In genomic region chr2:92392318-92393264, GRCm38 (mm10) we compare ENCODE assay signal across 8 mouse cellular contexts. TPM values are rescaled to one million over a fixed set of nuclear protein-coding genes. Genes with fewer than 3 reads are reported as not detected.
DNase-seq lines count a peak whose midpoint lies in the region; ATAC-seq and TF ChIP-seq lines count a peak whose summit lies in the region.

No protein-coding gene starts in this region.

- WGBS in forebrain, embryonic 11.5 days = 2% methylated on average over 26 of the region's 26 CpGs
- WGBS in neural tube, embryonic 13.5 days = 3% methylated on average over 26 of the region's 26 CpGs

- peaks cover 94% of the 10 kb centered on the region for H3K27me3 ChIP-seq in erythroblast, embryonic 14.5 days (ENCODE audit: control insufficient read depth)
- no peaks in the 10 kb centered on the region for H3K27me3 ChIP-seq in ES-Bruce4 (ENCODE audit: control insufficient read depth, insufficient read depth, low read length, poor library complexity, severe bottlenecking)
- H3K27me3 ChIP-seq in forebrain, embryonic 11.5 days (ENCODE audit: control insufficient read depth, insufficient read depth, low read length) = no peaks in the 10 kb centered on the region
- H3K27me3 ChIP-seq in neural tube, embryonic 13.5 days = no peaks in the 10 kb centered on the region

- H3K9ac ChIP-seq in ES-Bruce4 (ENCODE audit: low read depth, poor library complexity, severe bottlenecking) = no peak overlapping the region
- peak overlapping the region; percentile 54 for H3K9ac ChIP-seq in forebrain, embryonic 11.5 days (ENCODE audit: low read length)
- H3K9ac ChIP-seq in neural tube, embryonic 13.5 days = peak overlapping the region; percentile 74

- no peak overlapping the region for H3K27ac ChIP-seq in ES-Bruce4 (ENCODE audit: insufficient read depth, low read length)
- peak overlapping the region; percentile 83 for H3K27ac ChIP-seq in forebrain, embryonic 11.5 days (ENCODE audit: low read depth, low read length)
- peak overlapping the region; percentile 95 for H3K27ac ChIP-seq in neural tube, embryonic 13.5 days (replicated peaks)

- no peak for ATAC-seq in erythroblast, adult 5-6 weeks (replicated peaks; ENCODE audit: low FRiP score, poor library complexity, severe bottlenecking)
- peak; percentile 11; the same call in 1 of the 2 replicates for ATAC-seq in forebrain, embryonic 11.5 days (replicated peaks; ENCODE audit: low FRiP score)
- ATAC-seq in neural tube, embryonic 13.5 days (ENCODE audit: low read depth) = no peak

- H3K4me1 ChIP-seq in erythroblast, embryonic 14.5 days (ENCODE audit: control insufficient read depth) = peaks cover 7% of the 10 kb centered on the region
- H3K4me1 ChIP-seq in ES-Bruce4 (ENCODE audit: control insufficient read depth, insufficient read depth, low read length) = no peaks in the 10 kb centered on the region
- H3K4me1 ChIP-seq in forebrain, embryonic 11.5 days (replicated peaks; ENCODE audit: control insufficient read depth, insufficient read depth, low read length) = peaks cover 30% of the 10 kb centered on the region
- H3K4me1 ChIP-seq in neural tube, embryonic 13.5 days (replicated peaks) = peaks cover 81% of the 10 kb centered on the region

- no peak for TF ChIP-seq POLR2A in ES-Bruce4 (IDR thresholded peaks at IDR 0.05; ENCODE audit: insufficient read depth, low read length)

- no peak for TF ChIP-seq CTCF in ES-Bruce4 (IDR thresholded peaks at IDR 0.05; ENCODE audit: low read depth, low read length)

- H3K36me3 ChIP-seq in erythroblast, embryonic 14.5 days (ENCODE audit: control insufficient read depth) = no peaks in the 10 kb centered on the region
- no peaks in the 10 kb centered on the region for H3K36me3 ChIP-seq in ES-Bruce4 (ENCODE audit: control insufficient read depth, insufficient read depth, low read length, poor library complexity, severe bottlenecking)
- H3K36me3 ChIP-seq in forebrain, embryonic 11.5 days (ENCODE audit: control insufficient read depth, insufficient read depth, low read length) = no peaks in the 10 kb centered on the region
- peaks cover 1% of the 10 kb centered on the region for H3K36me3 ChIP-seq in neural tube, embryonic 13.5 days

- H3K9me3 ChIP-seq in erythroblast, embryonic 14.5 days (ENCODE audit: control insufficient read depth, low read length) = peaks cover 2% of the 10 kb centered on the region; the same call in 1 of the 2 replicates
- H3K9me3 ChIP-seq in ES-Bruce4 (replicated peaks; ENCODE audit: control insufficient read depth, insufficient read depth, low read length, poor library complexity, severe bottlenecking) = no peaks in the 10 kb centered on the region
- H3K9me3 ChIP-seq in forebrain, embryonic 11.5 days (ENCODE audit: control insufficient read depth, low read length) = no peaks in the 10 kb centered on the region
- H3K9me3 ChIP-seq in neural tube, embryonic 13.5 days = no peaks in the 10 kb centered on the region

- no peak for TF ChIP-seq EP300 in ES-Bruce4 (IDR thresholded peaks at IDR 0.05; ENCODE audit: insufficient read depth, low read depth, low read length)

- peak overlapping the region; percentile 56 for H3K4me2 ChIP-seq in forebrain, embryonic 11.5 days (ENCODE audit: low read depth, low read length, severe bottlenecking)
- peak overlapping the region; percentile 78 for H3K4me2 ChIP-seq in neural tube, embryonic 13.5 days

- peak; percentile 85 for DNase-seq in forebrain, embryonic 11.5 days (ENCODE audit: low spot score)
- peak; percentile 56 for DNase-seq in kidney, postnatal 14 days
- DNase-seq in adrenal gland, postnatal 36 days = no peak
- DNase-seq in ovary, postnatal 14 days (ENCODE audit: low spot score) = no peak

- peak overlapping the region; percentile 22 for H3K4me3 ChIP-seq in erythroblast, embryonic 14.5 days (replicated peaks)
- H3K4me3 ChIP-seq in ES-Bruce4 (ENCODE audit: low read depth, low read length) = 0 out of 2 replicates have a peak overlapping the region, but pooled peaks have one; percentile 0
- H3K4me3 ChIP-seq in forebrain, embryonic 11.5 days (ENCODE audit: low read depth, low read length) = peak overlapping the region; percentile 30
- H3K4me3 ChIP-seq in neural tube, embryonic 13.5 days = peak overlapping the region; percentile 41

RNA-seq across cellular contexts. Expression of gene Mapk8ip1, which starts 8.5 kb away (rescaled TPM):
- polyA plus RNA-seq in erythroblast, embryonic 14.5 days (2012) = 0.03 TPM in 1 of 2 replicates, not detected in the other
- total RNA-seq in erythroblast, adult 5-6 weeks (2015; ENCODE audit: low replicate concordance) = not detected in 2 replicates
- not detected in 2 replicates for total RNA-seq in erythroblast, adult 5-6 weeks (2017; ENCODE audit: low replicate concordance)
- 13.6 and 16.0 TPM in 2 replicates for polyA plus RNA-seq in ES-Bruce4 (2011; ENCODE audit: insufficient read depth, insufficient read length, low read depth, missing spikeins)
- polyA plus RNA-seq in forebrain, embryonic 11.5 days (2014; fragmentation: Nextera tagmentation; extraction: Ambion mirVana) = 35.9 and 41.4 TPM in 2 replicates
- 138 and 152 TPM in 2 replicates for polyA plus RNA-seq in neural tube, embryonic 13.5 days (2015; fragmentation: Nextera tagmentation; extraction: Ambion mirVana)
- 10 to 100 TPM; 30.9 to 35.1 TPM for total RNA-seq in adrenal gland, postnatal 36 days (2021)

RNA-seq across cellular contexts. Expression of gene 1700029I15Rik, which starts 10.3 kb away (rescaled TPM):
- polyA plus RNA-seq in erythroblast, embryonic 14.5 days (2012) = 0.23 and 0.41 TPM in 2 replicates
- not detected in 2 replicates for total RNA-seq in erythroblast, adult 5-6 weeks (2015; ENCODE audit: low replicate concordance)
- total RNA-seq in erythroblast, adult 5-6 weeks (2017; ENCODE audit: low replicate concordance) = 0.70 and 4.0 TPM in 2 replicates
- 1.2 TPM in 1 of 2 replicates, not detected in the other for polyA plus RNA-seq in ES-Bruce4 (2011; ENCODE audit: insufficient read depth, insufficient read length, low read depth, missing spikeins)
- 2.3 and 3.6 TPM in 2 replicates for polyA plus RNA-seq in forebrain, embryonic 11.5 days (2014; fragmentation: Nextera tagmentation; extraction: Ambion mirVana)
- polyA plus RNA-seq in neural tube, embryonic 13.5 days (2015; fragmentation: Nextera tagmentation; extraction: Ambion mirVana) = 6.4 TPM in 2 replicates
- total RNA-seq in adrenal gland, postnatal 36 days (2021) = 10 to 100 TPM in 1 of 2 experiments, 1 to 10 TPM in 1; 6.2 to 10.0 TPM

RNA-seq across cellular contexts. Expression of gene Large2, which starts 17.9 kb away (rescaled TPM):
- 0.03 TPM in 1 of 2 replicates, not detected in the other for polyA plus RNA-seq in erythroblast, embryonic 14.5 days (2012)
- total RNA-seq in erythroblast, adult 5-6 weeks (2015; ENCODE audit: low replicate concordance) = 4.2 TPM in 1 of 2 replicates, not detected in the other
- total RNA-seq in erythroblast, adult 5-6 weeks (2017; ENCODE audit: low replicate concordance) = not detected in 2 replicates
- 27.9 and 31.4 TPM in 2 replicates for polyA plus RNA-seq in ES-Bruce4 (2011; ENCODE audit: insufficient read depth, insufficient read length, low read depth, missing spikeins)
- polyA plus RNA-seq in forebrain, embryonic 11.5 days (2014; fragmentation: Nextera tagmentation; extraction: Ambion mirVana) = 16.1 and 16.4 TPM in 2 replicates
- polyA plus RNA-seq in neural tube, embryonic 13.5 days (2015; fragmentation: Nextera tagmentation; extraction: Ambion mirVana) = 0.74 and 1.4 TPM in 2 replicates
- 1 to 10 TPM in 1 of 2 experiments, under 1 TPM in 1; 0.79 to 2.4 TPM for total RNA-seq in adrenal gland, postnatal 36 days (2021)

RNA-seq across cellular contexts. Expression of gene Pex16, which starts 18.1 kb away (rescaled TPM):
- polyA plus RNA-seq in erythroblast, embryonic 14.5 days (2012) = 2.6 and 3.5 TPM in 2 replicates
- total RNA-seq in erythroblast, adult 5-6 weeks (2015; ENCODE audit: low replicate concordance) = 0.38 and 2.3 TPM in 2 replicates
- total RNA-seq in erythroblast, adult 5-6 weeks (2017; ENCODE audit: low replicate concordance) = 3.7 and 6.6 TPM in 2 replicates
- polyA plus RNA-seq in ES-Bruce4 (2011; ENCODE audit: insufficient read depth, insufficient read length, low read depth, missing spikeins) = 7.3 and 7.9 TPM in 2 replicates
- 18.2 and 22.9 TPM in 2 replicates for polyA plus RNA-seq in forebrain, embryonic 11.5 days (2014; fragmentation: Nextera tagmentation; extraction: Ambion mirVana)
- polyA plus RNA-seq in neural tube, embryonic 13.5 days (2015; fragmentation: Nextera tagmentation; extraction: Ambion mirVana) = 31.6 and 35.0 TPM in 2 replicates
- total RNA-seq in adrenal gland, postnatal 36 days (2021) = 100 to 1,000 TPM in 1 of 2 experiments, 10 to 100 TPM in 1; 97.3 to 224 TPM

RNA-seq across cellular contexts. Expression of gene Cry2, which starts 41.3 kb away (rescaled TPM):
- polyA plus RNA-seq in erythroblast, embryonic 14.5 days (2012) = 0.36 and 0.45 TPM in 2 replicates
- 0.19 and 0.63 TPM in 2 replicates for total RNA-seq in erythroblast, adult 5-6 weeks (2015; ENCODE audit: low replicate concordance)
- total RNA-seq in erythroblast, adult 5-6 weeks (2017; ENCODE audit: low replicate concordance) = 1.3 and 1.5 TPM in 2 replicates
- 9.9 and 11.8 TPM in 2 replicates for polyA plus RNA-seq in ES-Bruce4 (2011; ENCODE audit: insufficient read depth, insufficient read length, low read depth, missing spikeins)
- 24.0 and 25.5 TPM in 2 replicates for polyA plus RNA-seq in forebrain, embryonic 11.5 days (2014; fragmentation: Nextera tagmentation; extraction: Ambion mirVana)
- polyA plus RNA-seq in neural tube, embryonic 13.5 days (2015; fragmentation: Nextera tagmentation; extraction: Ambion mirVana) = 35.9 and 37.7 TPM in 2 replicates
- 10 to 100 TPM; 38.4 to 47.8 TPM for total RNA-seq in adrenal gland, postnatal 36 days (2021)

Comparison
In these comparisons a context has a peak if more than half of its experiments do, and no peak if none do; other contexts are left out.
1. DNase-seq: peak in forebrain, embryonic 11.5 days (single experiment) and kidney, postnatal 14 days (single experiment); none in adrenal gland, postnatal 36 days (0 of 2) and ovary, postnatal 14 days (single experiment).
2. RNA of gene Mapk8ip1, which starts 8.5 kb away (polyA plus RNA-seq): 138 to 152 TPM in neural tube, embryonic 13.5 days, 35.9 to 41.4 TPM in forebrain, embryonic 11.5 days and 13.6 to 16.0 TPM in ES-Bruce4; 0.03 TPM in erythroblast, embryonic 14.5 days; every median in the first group is over 10 times any median in the second.
3. Peak in every context shown above with its lines, with median percentiles within 50 percentile points of each other: H3K4me3 ChIP-seq.